Comparison of ENCODE assay signal across 11 mouse cellular contexts in the genomic region with DNA sequence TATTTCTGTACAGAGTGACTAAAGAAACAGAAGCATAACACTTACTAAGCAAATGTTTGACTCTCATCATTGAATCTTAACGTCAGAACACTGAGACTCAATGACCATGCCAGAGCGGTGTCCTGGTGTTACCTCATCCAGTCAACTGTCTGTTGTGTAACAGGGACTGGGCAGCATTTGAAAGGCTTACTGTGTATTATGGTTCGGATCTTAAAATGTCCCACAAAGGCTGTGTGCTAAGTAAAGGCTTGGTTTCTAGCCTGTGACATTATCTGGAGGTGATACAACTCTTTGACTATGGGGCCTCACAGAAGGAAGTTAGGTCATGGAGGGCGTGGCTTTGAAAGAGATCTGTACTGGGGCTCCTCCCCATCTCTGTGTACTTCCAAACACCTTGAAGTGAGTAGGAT.
DNase-seq lines count a peak whose midpoint lies in the region; ATAC-seq and TF ChIP-seq lines count a peak whose summit lies in the region.
"Had no signal": no experiment of that assay in that cellular context is flagged by ENCODE, and none has a peak within 500 bp of the region (broad histone marks: within the 10 kb centered on the region; RNA-seq: fewer than 3 reads in every experiment).

No protein-coding gene starts in this region.

- DNase-seq in gastrocnemius, postnatal 25 days: peak; percentile 42
- no peak for DNase-seq in gastrocnemius, postnatal 4 days (ENCODE audit: low spot score in 2 of 2)
- peak; percentile 10 for DNase-seq in 3T3-L1 (ENCODE audit: low read depth, low spot score)
- no peak for DNase-seq in midbrain, postnatal 0 days (ENCODE audit: low spot score)
- no peak for DNase-seq in thymus, postnatal 14 days
- DNase-seq in midbrain, embryonic 10.5 days (ENCODE audit: low spot score): no peak
- DNase-seq: layer of hippocampus, adult 9-11 months had no signal

- WGBS in liver, embryonic 12.5 days (ENCODE audit: insufficient replicate concordance): 58% methylated on average over 4 of the region's 4 CpGs
- 90% methylated on average over 4 of the region's 4 CpGs for WGBS in midbrain, postnatal 0 days
- 91% methylated on average over 4 of the region's 4 CpGs for WGBS in midbrain, embryonic 10.5 days

- H3K4me2 ChIP-seq in liver, embryonic 12.5 days: peak overlapping the region; percentile 40; the same call in 1 of the 2 replicates
- no peak overlapping the region for H3K4me2 ChIP-seq in midbrain, postnatal 0 days (ENCODE audit: low read depth, low read length, poor library complexity, severe bottlenecking)

- no peak overlapping the region for H3K9ac ChIP-seq in liver, embryonic 12.5 days
- no peak overlapping the region for H3K9ac ChIP-seq in midbrain, postnatal 0 days (replicated peaks; ENCODE audit: low read length, poor library complexity, severe bottlenecking)

- H3K27ac ChIP-seq in cortical plate, adult 2 months (ENCODE audit: insufficient read depth, low read length): 0 out of 2 replicates have a peak overlapping the region, but pooled peaks have one; percentile 0
- peak overlapping the region; percentile 70; the same call in 1 of the 2 replicates for H3K27ac ChIP-seq in liver, embryonic 12.5 days
- H3K27ac ChIP-seq in midbrain, postnatal 0 days (ENCODE audit: low read depth, low read length): no peak overlapping the region
- no peak overlapping the region for H3K27ac ChIP-seq in midbrain, embryonic 10.5 days (replicated peaks)
- H3K27ac ChIP-seq: embryonic facial prominence, embryonic 10.5 days had no signal

- H3K9me3 ChIP-seq in liver, embryonic 12.5 days (replicated peaks): no peaks in the 10 kb centered on the region
- no peaks in the 10 kb centered on the region for H3K9me3 ChIP-seq in midbrain, postnatal 0 days (ENCODE audit: low read length)
- no peaks in the 10 kb centered on the region for H3K9me3 ChIP-seq in midbrain, embryonic 10.5 days (replicated peaks)
- H3K9me3 ChIP-seq: embryonic facial prominence, embryonic 10.5 days had no signal

- H3K4me3 ChIP-seq in cortical plate, adult 2 months (ENCODE audit: insufficient read depth, low read length): no peak overlapping the region
- no peak overlapping the region for H3K4me3 ChIP-seq in liver, embryonic 12.5 days
- H3K4me3 ChIP-seq in midbrain, postnatal 0 days (ENCODE audit: low read depth, low read length): no peak overlapping the region
- H3K4me3 ChIP-seq in midbrain, embryonic 10.5 days: no peak overlapping the region
- H3K4me3 ChIP-seq: embryonic facial prominence, embryonic 10.5 days had no signal

- no peak for TF ChIP-seq POLR2A in cortical plate, adult 2 months (IDR thresholded peaks at IDR 0.05; ENCODE audit: extremely low read depth, insufficient read depth, low read length)

- peaks cover 63% of the 10 kb centered on the region for H3K36me3 ChIP-seq in liver, embryonic 12.5 days
- H3K36me3 ChIP-seq in midbrain, postnatal 0 days (ENCODE audit: insufficient read depth, low read length): peaks cover 44% of the 10 kb centered on the region
- H3K36me3 ChIP-seq in midbrain, embryonic 10.5 days: peaks cover 68% of the 10 kb centered on the region

- peak; percentile 63 for ATAC-seq in liver, embryonic 12.5 days
- ATAC-seq in midbrain, postnatal 0 days (ENCODE audit: low FRiP score): no peak
- ATAC-seq: midbrain, embryonic 16.5 days had no signal

- peaks cover 6% of the 10 kb centered on the region; the same call in 1 of the 2 replicates for H3K4me1 ChIP-seq in cortical plate, adult 2 months (ENCODE audit: control insufficient read depth, insufficient read depth, low read length)
- H3K4me1 ChIP-seq in liver, embryonic 12.5 days: peaks cover 37% of the 10 kb centered on the region
- H3K4me1 ChIP-seq in midbrain, postnatal 0 days (ENCODE audit: insufficient read depth, low read length): no peaks in the 10 kb centered on the region
- peaks cover 6% of the 10 kb centered on the region for H3K4me1 ChIP-seq in midbrain, embryonic 10.5 days

- no peak for TF ChIP-seq CTCF in cortical plate, adult 2 months (IDR thresholded peaks at IDR 0.05; ENCODE audit: extremely low read depth, insufficient read depth, low read length)
- TF ChIP-seq CTCF in midbrain, postnatal 0 days (IDR thresholded peaks at IDR 0.05): no peak

- no peaks in the 10 kb centered on the region for H3K27me3 ChIP-seq in liver, embryonic 12.5 days (replicated peaks)
- no peaks in the 10 kb centered on the region for H3K27me3 ChIP-seq in midbrain, postnatal 0 days (ENCODE audit: insufficient read depth, low read length)
- H3K27me3 ChIP-seq in midbrain, embryonic 10.5 days (ENCODE audit: low read depth, poor library complexity, severe bottlenecking): no peaks in the 10 kb centered on the region

Comparison
In these comparisons a context has a peak if more than half of its experiments do, and no peak if none do; other contexts are left out.
1. DNase-seq: peak in gastrocnemius, postnatal 25 days (single experiment) and 3T3-L1 (single experiment); none in gastrocnemius, postnatal 4 days (0 of 2), midbrain, postnatal 0 days (single experiment), thymus, postnatal 14 days (single experiment) and midbrain, embryonic 10.5 days (single experiment).
2. H3K27ac ChIP-seq: peak in cortical plate, adult 2 months (single experiment) and liver, embryonic 12.5 days (single experiment); none in midbrain, postnatal 0 days (single experiment) and midbrain, embryonic 10.5 days (single experiment).